Comparison of ENCODE assay signal across 9 mouse cellular contexts in the genomic region with DNA sequence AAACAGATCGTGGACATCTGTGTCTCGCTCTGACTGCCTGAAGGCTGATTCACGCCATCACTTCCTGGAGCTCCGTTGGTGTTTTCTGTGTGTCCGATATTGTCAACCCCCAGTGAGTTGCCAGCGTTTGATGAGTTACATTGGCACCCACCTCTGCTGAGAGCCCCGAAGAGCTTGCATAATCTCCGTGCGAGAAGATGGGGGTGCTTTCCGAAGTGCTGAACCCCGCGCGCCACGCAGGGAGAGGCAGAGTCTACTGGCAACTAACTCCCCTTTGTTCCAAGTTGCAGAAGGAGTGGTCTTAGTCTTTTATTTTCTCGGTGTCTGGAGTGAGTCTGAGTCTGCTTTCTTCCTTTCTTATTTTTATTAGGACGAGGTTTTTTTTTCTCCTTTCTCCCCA. TPM values are rescaled to one million over a fixed set of nuclear protein-coding genes. Genes with fewer than 3 reads are reported as not detected.
A peak's percentile ranks its signal among the peaks of the same experiment; 100 is the strongest.
DNase-seq lines count a peak whose midpoint lies in the region; ATAC-seq and TF ChIP-seq lines count a peak whose summit lies in the region.
"Had no signal": no experiment of that assay in that cellular context is flagged by ENCODE, and none has a peak within 500 bp of the region (broad histone marks: within the 10 kb centered on the region; RNA-seq: fewer than 3 reads in every experiment).

A gene (minus strand): TSS at position 281 of the 400 bp plus-strand sequence.

- no peaks in the 10 kb centered on the region for H3K9me3 ChIP-seq in intestine, embryonic 16.5 days (ENCODE audit: control insufficient read depth, low read length)
- no peaks in the 10 kb centered on the region for H3K9me3 ChIP-seq in neural tube, embryonic 12.5 days

- no peak within 1 kb of the TSS for H3K9ac ChIP-seq in intestine, embryonic 16.5 days (ENCODE audit: low read depth, low read length)
- no peak within 1 kb of the TSS for H3K9ac ChIP-seq in neural tube, embryonic 12.5 days

- no peak for ATAC-seq in intestine, embryonic 16.5 days
- ATAC-seq in neural tube, embryonic 12.5 days (ENCODE audit: low FRiP score, low read depth): no peak
- ATAC-seq in inflammation-experienced regulatory T-cells, adult 6 months: no peak

- H3K4me2 ChIP-seq in intestine, embryonic 16.5 days (ENCODE audit: low read depth, low read length): peak within 1 kb of the TSS; percentile 78
- H3K4me2 ChIP-seq in neural tube, embryonic 12.5 days (replicated peaks): peak within 1 kb of the TSS; percentile 70

- peak within 1 kb of the TSS; percentile 47 for H3K4me3 ChIP-seq in intestine, embryonic 16.5 days (ENCODE audit: low read length)
- H3K4me3 ChIP-seq in neural tube, embryonic 12.5 days: peak within 1 kb of the TSS; percentile 37
- no peak within 1 kb of the TSS for H3K4me3 ChIP-seq in thymus, adult 2 months (ENCODE audit: control insufficient read depth, insufficient read depth, low read length)

- H3K4me1 ChIP-seq in intestine, embryonic 16.5 days (ENCODE audit: control insufficient read depth, insufficient read depth, low read length): peaks cover 20% of the 10 kb centered on the region
- H3K4me1 ChIP-seq in neural tube, embryonic 12.5 days: peaks cover 24% of the 10 kb centered on the region
- no peaks in the 10 kb centered on the region for H3K4me1 ChIP-seq in thymus, adult 2 months (replicated peaks; ENCODE audit: control insufficient read depth, insufficient read depth, low read length)

- peaks cover 40% of the 10 kb centered on the region for H3K27me3 ChIP-seq in intestine, embryonic 16.5 days (replicated peaks; ENCODE audit: control insufficient read depth, insufficient read depth, low read length)
- H3K27me3 ChIP-seq in neural tube, embryonic 12.5 days (replicated peaks): peaks cover 40% of the 10 kb centered on the region
- no peaks in the 10 kb centered on the region; the same call in 1 of the 2 replicates for H3K27me3 ChIP-seq in thymus, adult 2 months (ENCODE audit: control insufficient read depth, insufficient read depth, low read length)

- WGBS in intestine, embryonic 16.5 days: 2% methylated on average over 16 of the region's 16 CpGs
- WGBS in neural tube, embryonic 12.5 days: 3% methylated on average over 16 of the region's 16 CpGs
- WGBS in thymus, adult 2 months: 8% methylated on average over 16 of the region's 16 CpGs

- H3K27ac ChIP-seq in intestine, embryonic 16.5 days (ENCODE audit: low read length): no peak within 1 kb of the TSS
- H3K27ac ChIP-seq in neural tube, embryonic 12.5 days: no peak within 1 kb of the TSS
- H3K27ac ChIP-seq in thymus, adult 2 months (ENCODE audit: control insufficient read depth, insufficient read depth, low read length): no peak within 1 kb of the TSS

- peak; percentile 24 for DNase-seq in adrenal gland, postnatal 14 days
- DNase-seq in adrenal gland, adult 18-20 months (ENCODE audit: low spot score in 2 of 2): no peak
- peak; percentile 30 for DNase-seq in retina, postnatal 1 day
- no peak for DNase-seq in retina, embryonic 14.5 days (ENCODE audit: low spot score)
- DNase-seq in thymus, adult 2 months: no peak

- no peak for TF ChIP-seq CTCF in thymus, adult 2 months (IDR thresholded peaks at IDR 0.05; ENCODE audit: borderline replicate concordance, control insufficient read depth, extremely low read depth, insufficient read depth, low read length, poor library complexity)

- TF ChIP-seq POLR2A in thymus, adult 2 months (IDR thresholded peaks at IDR 0.05; ENCODE audit: control insufficient read depth, extremely low read depth, insufficient read depth, low read length, poor library complexity): no peak

- no peaks in the 10 kb centered on the region for H3K36me3 ChIP-seq in intestine, embryonic 16.5 days (ENCODE audit: control insufficient read depth, insufficient read depth, low read length)
- H3K36me3 ChIP-seq in neural tube, embryonic 12.5 days: no peaks in the 10 kb centered on the region
- no peaks in the 10 kb centered on the region for H3K36me3 ChIP-seq in thymus, adult 2 months (ENCODE audit: control insufficient read depth, insufficient read depth, low read length)

RNA-seq across cellular contexts. Expression of the gene that starts here (rescaled TPM):
- total RNA-seq in adrenal gland, postnatal 14 days (2021): not detected in 2 replicates
- total RNA-seq in adrenal gland, adult 18-20 months (2021): not detected
- not detected in 2 replicates for polyA plus RNA-seq in intestine, embryonic 16.5 days (2015; fragmentation: Nextera tagmentation; extraction: Ambion mirVana)
- 1.8 and 2.9 TPM in 2 replicates for polyA plus RNA-seq in neural tube, embryonic 12.5 days (2016; fragmentation: Nextera tagmentation; extraction: Ambion mirVana)
- polyA plus RNA-seq in thymus, adult 2 months (2012; rRNA removed): 0.03 and 0.05 TPM in 2 replicates
- under 1 TPM in 1 of 3 experiments, not detected in 2; 0.11 TPM for polyA plus RNA-seq in inflammation-experienced regulatory T-cells, adult 6 months (2017; shearing (Covaris generic))
- total RNA-seq: common myeloid progenitor, adult 5-6 weeks had no signal

Comparison
In these comparisons a context has a peak if more than half of its experiments do, and no peak if none do; other contexts are left out.
1. Peak in DNase-seq in adrenal gland, postnatal 14 days; RNA of the gene not detected or under 1 TPM.